11 mouse cellular contexts compared by ENCODE assay signal in the genomic region with DNA sequence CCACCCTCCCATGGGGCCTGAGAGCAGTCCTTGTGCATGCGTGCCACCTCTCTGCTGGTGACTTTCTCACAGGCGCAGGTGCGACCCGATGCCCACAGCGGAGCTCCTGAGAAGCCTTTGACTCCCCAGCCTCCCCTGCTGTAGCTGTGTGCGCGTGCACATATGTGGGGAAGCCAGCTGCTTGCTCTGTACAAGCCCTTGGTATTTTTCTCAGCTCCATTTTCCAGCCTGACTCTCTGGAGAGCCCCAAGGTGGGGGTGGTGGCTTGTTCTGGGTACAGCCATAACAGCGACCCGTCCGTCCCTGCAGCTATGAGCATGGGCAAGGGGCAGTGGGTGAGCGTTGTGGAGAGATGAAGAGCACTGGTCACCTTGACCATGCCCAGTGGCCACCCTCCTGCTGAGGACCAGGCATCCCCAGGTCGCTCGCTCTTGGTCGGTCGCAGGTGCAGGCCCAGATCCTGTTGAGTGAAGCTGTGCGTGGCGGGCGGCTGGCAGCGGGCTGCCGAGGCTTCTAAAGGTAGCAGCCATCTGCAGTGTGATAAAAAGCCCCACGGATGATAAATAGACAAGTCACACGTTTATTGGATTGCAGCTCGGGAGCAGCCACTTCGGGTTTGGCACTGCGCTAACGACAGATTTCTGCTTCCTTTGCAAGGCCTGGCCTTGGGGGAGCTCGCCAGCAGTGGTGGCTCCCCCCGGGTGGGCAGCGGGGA.
A peak's percentile ranks its signal among the peaks of the same experiment; 100 is the strongest.
DNase-seq lines count a peak whose midpoint lies in the region; ATAC-seq and TF ChIP-seq lines count a peak whose summit lies in the region.
"Had no signal": no experiment of that assay in that cellular context is flagged by ENCODE, and none has a peak within 500 bp of the region (broad histone marks: within the 10 kb centered on the region; RNA-seq: fewer than 3 reads in every experiment).

No protein-coding gene starts in this region.

- H3K4me3 ChIP-seq in hindbrain, embryonic 12.5 days = no peak overlapping the region
- H3K4me3 ChIP-seq in midbrain, embryonic 12.5 days = no peak overlapping the region
- H3K4me3 ChIP-seq in gastrocnemius, adult 2 months = no peak overlapping the region

- no peak for TF ChIP-seq CTCF in gastrocnemius, adult 2 months (IDR thresholded peaks at IDR 0.05)

- peak overlapping the region; percentile 62 for H3K27ac ChIP-seq in hindbrain, embryonic 12.5 days
- H3K27ac ChIP-seq in midbrain, embryonic 12.5 days (replicated peaks) = peak overlapping the region; percentile 58
- no peak overlapping the region for H3K27ac ChIP-seq in gastrocnemius, adult 2 months
- H3K27ac ChIP-seq: macrophage had no signal

- intact Hi-C loops in gastrocnemius, adult 2 months (cut with DNase I) = no loop called here

- peak overlapping the region; percentile 23; the same call in 1 of the 2 replicates for H3K9ac ChIP-seq in hindbrain, embryonic 12.5 days
- H3K9ac ChIP-seq in midbrain, embryonic 12.5 days (replicated peaks) = 0 out of 2 replicates have a peak overlapping the region, but pooled peaks have one; percentile 2

- ATAC-seq in hindbrain, embryonic 12.5 days (ENCODE audit: low FRiP score) = no peak
- no peak for ATAC-seq in midbrain, embryonic 12.5 days (ENCODE audit: low FRiP score, low read depth)
- no peak for ATAC-seq in megakaryocyte progenitor cell, adult 5-6 weeks (replicated peaks; ENCODE audit: poor library complexity)

- H3K4me1 ChIP-seq in hindbrain, embryonic 12.5 days = peaks cover 99% of the 10 kb centered on the region
- H3K4me1 ChIP-seq in midbrain, embryonic 12.5 days = peaks cover 99% of the 10 kb centered on the region

- no peaks in the 10 kb centered on the region for H3K9me3 ChIP-seq in hindbrain, embryonic 12.5 days (replicated peaks)
- H3K9me3 ChIP-seq in midbrain, embryonic 12.5 days = no peaks in the 10 kb centered on the region

- WGBS in hindbrain, embryonic 12.5 days = 56% methylated on average over 29 of the region's 29 CpGs
- 72% methylated on average over 29 of the region's 29 CpGs for WGBS in midbrain, embryonic 12.5 days

- DNase-seq in frontal cortex, adult 2 months (ENCODE audit: extremely low spot score in 1 of 2, low spot score in 1 of 2) = peak; percentile 50 to 76
- DNase-seq in frontal cortex, postnatal 10 days (ENCODE audit: low spot score in 2 of 2) = no peak
- peak; percentile 55 to 69 for DNase-seq in thymus, adult 18-20 months
- no peak for DNase-seq in gastrocnemius, adult 2 months
- DNase-seq in cerebellum, adult 9-11 months = no peak
- DNase-seq: cerebellum, adult 11 months; heart, postnatal 4 days had no signal

- peaks cover 7% of the 10 kb centered on the region; the same call in 1 of the 2 replicates for H3K27me3 ChIP-seq in hindbrain, embryonic 12.5 days
- peaks cover 56% of the 10 kb centered on the region for H3K27me3 ChIP-seq in midbrain, embryonic 12.5 days

- 0 out of 2 replicates have a peak overlapping the region, but pooled peaks have one; percentile 1 for H3K4me2 ChIP-seq in hindbrain, embryonic 12.5 days (replicated peaks)
- no peak overlapping the region for H3K4me2 ChIP-seq in midbrain, embryonic 12.5 days (replicated peaks)

- H3K36me3 ChIP-seq in hindbrain, embryonic 12.5 days = no peaks in the 10 kb centered on the region
- H3K36me3 ChIP-seq in midbrain, embryonic 12.5 days = no peaks in the 10 kb centered on the region

Comparison
In these comparisons a context has a peak if more than half of its experiments do, and no peak if none do; other contexts are left out.
1. DNase-seq: peak in frontal cortex, adult 2 months (2 of 2) and thymus, adult 18-20 months (2 of 2); none in frontal cortex, postnatal 10 days (0 of 2), gastrocnemius, adult 2 months (single experiment) and cerebellum, adult 9-11 months (single experiment).